ENCODE assay signal across 22 mouse cellular contexts in the genomic region with DNA sequence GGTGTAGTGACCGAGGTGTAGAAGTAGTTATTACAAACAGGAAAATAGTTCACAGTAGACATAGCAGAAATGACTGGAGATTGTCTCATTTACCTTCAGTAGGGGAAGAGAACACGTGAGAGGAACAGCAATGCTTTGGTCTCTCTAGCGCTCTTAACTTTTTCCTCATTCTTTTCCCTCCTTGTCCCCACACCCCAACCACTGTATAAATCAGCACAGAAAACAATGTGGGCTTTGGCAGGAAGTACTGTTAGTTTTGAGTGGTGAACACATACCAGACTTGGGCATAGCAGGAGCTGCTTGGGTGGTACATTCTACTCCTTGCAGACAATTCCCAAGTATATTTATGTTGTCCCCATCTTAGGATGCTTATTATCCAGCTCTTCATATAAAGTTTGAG.
DNase-seq lines count a peak whose midpoint lies in the region; ATAC-seq and TF ChIP-seq lines count a peak whose summit lies in the region.
"Had no signal": no experiment of that assay in that cellular context is flagged by ENCODE, and none has a peak within 500 bp of the region (broad histone marks: within the 10 kb centered on the region; RNA-seq: fewer than 3 reads in every experiment).

No protein-coding gene starts in this region.

- ATAC-seq in lung, embryonic 16.5 days (ENCODE audit: low read depth): peak; percentile 62
- peak; percentile 78 for ATAC-seq in lung, postnatal 0 days
- ATAC-seq: activated CD4-positive, CD25-positive, alpha-beta regulatory T cell, adult 4 months; CD4-positive, CD25-positive, alpha-beta regulatory T cell, adult 4 months; Patski had no signal

- H3K36me3 ChIP-seq in lung, embryonic 16.5 days (ENCODE audit: control insufficient read depth, insufficient read depth, low read length): no peaks in the 10 kb centered on the region
- H3K36me3 ChIP-seq in lung, postnatal 0 days (ENCODE audit: insufficient read depth, low read length): no peaks in the 10 kb centered on the region
- H3K36me3 ChIP-seq: G1E had no signal

- H3K9me3 ChIP-seq in lung, embryonic 16.5 days (ENCODE audit: control insufficient read depth, low read length): no peaks in the 10 kb centered on the region
- no peaks in the 10 kb centered on the region for H3K9me3 ChIP-seq in lung, postnatal 0 days (ENCODE audit: low read length)
- H3K9me3 ChIP-seq: G1E had no signal

- 0 out of 2 replicates have a peak, but pooled peaks have one; percentile 33 for TF ChIP-seq EP300 in lung, postnatal 0 days (IDR thresholded peaks at IDR 0.05)

- H3K9ac ChIP-seq in lung, embryonic 16.5 days (ENCODE audit: low read length): no peak overlapping the region
- H3K9ac ChIP-seq in lung, postnatal 0 days (replicated peaks; ENCODE audit: low read depth): no peak overlapping the region

- H3K27ac ChIP-seq in lung, embryonic 16.5 days (ENCODE audit: low read length): no peak overlapping the region
- no peak overlapping the region for H3K27ac ChIP-seq in lung, postnatal 0 days (ENCODE audit: low read length)

- no peaks in the 10 kb centered on the region for H3K27me3 ChIP-seq in lung, embryonic 16.5 days (ENCODE audit: control insufficient read depth, insufficient read depth, low read depth, low read length)
- H3K27me3 ChIP-seq in lung, postnatal 0 days (replicated peaks; ENCODE audit: insufficient read depth, low read length): no peaks in the 10 kb centered on the region
- H3K27me3 ChIP-seq: CH12.LX had no signal

- TF ChIP-seq POLR2A in lung, adult 2 months (IDR thresholded peaks at IDR 0.05; ENCODE audit: borderline replicate concordance, extremely low read depth, low read depth, low read length): no peak

- no peaks in the 10 kb centered on the region for H3K4me1 ChIP-seq in lung, embryonic 16.5 days (replicated peaks; ENCODE audit: control insufficient read depth, insufficient read depth, low read length)
- no peaks in the 10 kb centered on the region for H3K4me1 ChIP-seq in lung, postnatal 0 days (ENCODE audit: insufficient read depth, low read depth, low read length)
- peaks cover 2% of the 10 kb centered on the region for H3K4me1 ChIP-seq in lung, adult 2 months (ENCODE audit: control insufficient read depth, insufficient read depth, low read length)

- H3K4me3 ChIP-seq in lung, embryonic 16.5 days (ENCODE audit: low read length): no peak overlapping the region
- no peak overlapping the region for H3K4me3 ChIP-seq in lung, postnatal 0 days (ENCODE audit: low read depth, low read length)
- H3K4me3 ChIP-seq in lung, adult 2 months (replicated peaks; ENCODE audit: extremely low read depth, low read depth, low read length): no peak overlapping the region

- H3K4me2 ChIP-seq in lung, embryonic 16.5 days (ENCODE audit: low read depth, low read length): no peak overlapping the region
- no peak overlapping the region for H3K4me2 ChIP-seq in lung, postnatal 0 days (replicated peaks; ENCODE audit: low read depth, low read length)

- WGBS in lung, embryonic 16.5 days: 71% methylated on average over 3 of the region's 3 CpGs
- WGBS in lung, postnatal 0 days: 69% methylated on average over 3 of the region's 3 CpGs
- 53% methylated on average over 3 of the region's 3 CpGs for WGBS in lung, adult 2 months

- no peak for TF ChIP-seq CTCF in lung, postnatal 0 days (IDR thresholded peaks at IDR 0.05)
- TF ChIP-seq CTCF in lung, adult 2 months (IDR thresholded peaks at IDR 0.05; ENCODE audit: insufficient read depth, low read length): no peak

- DNase-seq in lung, postnatal 10 days: no peak
- peak; percentile 78 for DNase-seq in lung, postnatal 0 days (ENCODE audit: low spot score)
- DNase-seq in lung, postnatal 4 days: no peak
- peak; percentile 14 for DNase-seq in lung, postnatal 25 days (ENCODE audit: low spot score)
- no peak for DNase-seq in lung, adult 2 months
- peak; percentile 14 for DNase-seq in lung, postnatal 36 days
- no peak for DNase-seq in lung, postnatal 14 days
- DNase-seq: adrenal gland, adult 2 months; adrenal gland, adult 8-10 months; adrenal gland, postnatal 10 days; adrenal gland, postnatal 14 days; adrenal gland, postnatal 25 days; adrenal gland, postnatal 36 days; B cell, adult 2 months; cerebellum, adult 11 months; cerebellum, adult 11-12 months had no signal

Comparison
In these comparisons a context has a peak if more than half of its experiments do, and no peak if none do; other contexts are left out.
1. DNase-seq: peak in lung, postnatal 0 days (single experiment), lung, postnatal 25 days (single experiment) and lung, postnatal 36 days (single experiment); none in lung, postnatal 10 days (single experiment), lung, postnatal 4 days (0 of 2), lung, adult 2 months (single experiment) and lung, postnatal 14 days (single experiment).